Mouse (Mus musculus): ENCODE results near the gene Vmn2r60.
"Not testable (repeated sequence)": the region's sequence is repeated elsewhere in the genome, so short reads cannot be mapped to it uniquely, and the experiment has no call there.

Vmn2r60 gene

DNA sequence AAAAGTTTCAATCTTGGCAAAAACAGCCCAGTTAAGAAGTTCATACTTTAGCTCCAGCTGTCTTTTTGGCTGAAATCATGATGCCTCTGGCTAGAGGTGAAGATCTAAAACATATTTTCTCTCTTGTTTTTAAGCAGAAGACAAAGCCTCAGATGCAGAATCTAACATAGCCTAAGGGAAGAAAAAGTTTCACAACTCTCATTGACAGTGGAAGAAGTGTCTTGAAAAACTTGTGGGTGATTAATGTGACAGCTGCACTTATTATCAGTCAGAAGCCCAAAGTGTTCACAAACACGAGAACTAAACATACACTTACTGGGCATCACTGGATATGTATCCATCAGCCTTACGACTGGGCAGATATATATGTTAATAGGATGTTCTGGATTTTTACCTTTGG lies at the start of gene Vmn2r60:
TSS of gene Vmn2r60 (plus strand) at position 301 of the 400 bp plus-strand sequence.
- no peak for DNase-seq (ENCODE audit: extremely low read depth, low read depth)

DNA sequence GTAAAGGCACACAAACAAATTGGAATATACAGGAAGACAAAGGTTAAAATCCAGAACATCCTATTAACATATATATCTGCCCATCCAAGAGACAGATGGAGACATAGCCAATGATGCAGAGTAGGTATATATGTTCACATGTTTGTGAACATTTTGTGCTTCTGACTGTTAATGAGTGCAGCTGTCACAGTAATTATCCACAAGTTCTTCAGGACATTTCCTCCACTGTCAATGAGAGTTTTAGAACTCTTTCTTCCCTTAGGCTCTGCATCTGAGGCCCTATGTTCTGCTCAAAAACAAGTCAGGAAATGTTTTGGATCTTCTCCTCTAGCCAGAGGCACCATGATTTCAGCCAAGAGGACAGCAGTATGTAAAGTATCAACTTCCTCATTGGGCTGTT lies 48.6 kb upstream of the Vmn2r60 start, which contains the start of gene Vmn2r59:
TSS of gene Vmn2r59 (minus strand) at position 101 of the 400 bp plus-strand sequence.
- DNase-seq (ENCODE audit: extremely low read depth, low read depth), result no peak

DNA sequence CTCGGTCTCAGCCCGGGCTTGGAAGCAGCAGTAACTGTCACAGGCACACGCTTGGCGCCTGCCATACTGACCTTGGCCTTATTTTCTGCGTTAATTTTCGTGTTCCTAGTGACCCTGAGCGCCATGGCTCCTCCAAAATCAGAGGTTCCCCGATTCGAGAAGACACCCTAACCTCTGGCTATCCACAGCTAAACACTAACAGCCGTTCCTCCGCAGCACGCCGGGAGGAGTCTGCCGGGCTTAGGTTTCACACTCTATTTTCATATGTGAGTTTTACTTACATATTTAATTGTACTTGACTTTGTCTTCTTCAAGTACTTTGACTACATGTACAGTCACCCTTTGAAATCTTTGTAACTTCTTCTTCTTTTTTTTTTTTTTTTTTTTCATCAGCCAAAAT lies 509 bp upstream of the Vmn2r60 start:
- DNase-seq (ENCODE audit: extremely low read depth, low read depth), result not testable (repeated sequence)

Data from MEL-GATA-1-ER (cell line).